Mouse (Mus musculus) embryonic facial prominence, embryonic 11.5 days (tissue): ENCODE results near the gene Luc7l3. TPM values are rescaled to one million over a fixed set of nuclear protein-coding genes. Genes with fewer than 3 reads are reported as not detected.

Source experiments
- ATAC-seq: fragments of 200-750 bp; cut with Nextera tagmentation; replicated peaks from 2 replicates; pipeline ENCODE4 v1.8.0; 2017; ENCODE audit warnings: low read depth; ENCODE audit not compliant: insufficient number of reproducible peaks, low FRiP score, low TSS enrichment
- DNase-seq: peaks from one replicate; pipeline ENCODE4 v3.0.0-alpha.2; 2015; ENCODE audit warnings: low spot score
- H3K27ac ChIP-seq: fragments of 300-500 bp; sonication (generic); replicated peaks from 2 replicates; pipeline ENCODE4 v1.5.1; 2014; ENCODE audit warnings: mild to moderate bottlenecking, low read depth, low read length, control low read depth
- H3K27me3 ChIP-seq: fragments of 300-500 bp; sonication (generic); 2 replicates; pipeline ENCODE4 v1.6.1; 2014; ENCODE audit warnings: mild to moderate bottlenecking, low read length, moderate library complexity, mixed read lengths; ENCODE audit not compliant: control insufficient read depth, insufficient read depth
- H3K36me3 ChIP-seq: fragments of 300-500 bp; sonication (generic); replicated peaks from 2 replicates; pipeline ENCODE4 v1.6.1; 2014; ENCODE audit warnings: low read depth, mild to moderate bottlenecking, low read length, moderate library complexity, mixed read lengths; ENCODE audit not compliant: control insufficient read depth, insufficient read depth
- H3K4me1 ChIP-seq: fragments of 300-500 bp; sonication (generic); 2 replicates; pipeline ENCODE4 v1.6.1; 2014; ENCODE audit warnings: low read length, mixed read lengths; ENCODE audit not compliant: control insufficient read depth, insufficient read depth
- H3K4me2 ChIP-seq: fragments of 300-500 bp; sonication (generic); 2 replicates; pipeline ENCODE4 v1.6.1; 2014; ENCODE audit warnings: low read depth, mild to moderate bottlenecking, control low read depth, low read length, moderate library complexity
- H3K4me3 ChIP-seq: fragments of 300-500 bp; sonication (generic); 2 replicates; pipeline ENCODE4 v1.5.1; 2014; ENCODE audit warnings: low read depth, low read length, control low read depth
- H3K9ac ChIP-seq: fragments of 300-500 bp; sonication (generic); replicated peaks from 2 replicates; pipeline ENCODE4 v1.6.1; 2014; ENCODE audit warnings: mild to moderate bottlenecking, control low read depth, low read length
- H3K9me3 ChIP-seq: fragments of 300-500 bp; sonication (generic); replicated peaks from 2 replicates; pipeline ENCODE4 v1.6.1; 2016; ENCODE audit warnings: mild to moderate bottlenecking, low read length, inconsistent platforms, mixed read lengths; ENCODE audit not compliant: control insufficient read depth
- WGBS: fragments of 180-500 bp; shearing (Covaris S2); extraction: QIAGEN DNeasy Blood & Tissue Kit; methylation state at CpG from one replicate; pipeline ENCODE4 v1.1.7; 2014; 5-methylcytosine and 5-hydroxymethylcytosine counted together
- polyA plus RNA-seq: library from polyadenylated mRNA; unstranded; fragments of >200 nt; fragmentation: Nextera tagmentation; extraction: Ambion mirVana; gene quantifications from 2 replicates; pipeline ENCODE4 v1.2.1, GENCODE M21; 2014

Gene Luc7l3
- polyA plus RNA-seq, 1 experiment from 2014 or later, result 126 TPM

GRCm38 (mm10) chr11:94332726-94333125, 10.9 kb upstream of the Luc7l3 start:
- 89% methylated on average over 6 of the region's 6 CpGs for WGBS
- peaks cover 4% of the 10 kb centered on the region; the same call in 1 of the 2 replicates for H3K36me3 ChIP-seq
- no peak overlapping the region for H3K27ac ChIP-seq
- H3K27me3 ChIP-seq, result no peaks in the 10 kb centered on the region
- H3K4me3 ChIP-seq, result no peak overlapping the region
- no peak overlapping the region for H3K9ac ChIP-seq
- no peak for DNase-seq
- H3K4me1 ChIP-seq, result no peaks in the 10 kb centered on the region
- H3K9me3 ChIP-seq, result no peaks in the 10 kb centered on the region
- no peak for ATAC-seq
- no peak overlapping the region for H3K4me2 ChIP-seq

DNA sequence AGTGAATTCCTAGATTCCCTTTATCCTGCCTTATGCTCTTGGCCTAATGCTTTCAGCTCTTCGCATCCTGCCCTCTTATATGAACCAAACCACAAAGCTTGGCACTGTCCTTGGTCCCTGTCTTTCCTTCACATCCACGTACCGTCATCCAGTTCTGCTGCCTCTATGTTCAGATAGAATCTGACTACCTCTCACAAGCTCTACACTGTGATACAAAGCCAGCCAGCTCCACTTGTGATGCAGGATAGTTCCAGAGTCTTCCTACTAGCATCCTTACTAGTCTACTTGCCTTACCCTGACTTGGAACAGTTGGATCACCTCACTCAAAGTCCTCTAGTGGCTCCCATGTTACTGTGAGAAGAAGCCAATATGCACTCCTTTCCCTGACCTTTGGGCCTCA, 8.4 kb upstream of the Luc7l3 start:
- Histone ChIP-seq H3K4me2 (no peak overlapping the region), H3K4me3 (no peak overlapping the region), H3K9me3 (no peaks in the 10 kb centered on the region), H3K4me1 (no peaks in the 10 kb centered on the region), H3K27me3 (no peaks in the 10 kb centered on the region), H3K36me3 (peaks cover 4% of the 10 kb centered on the region; the same call in 1 of the 2 replicates), H3K27ac (no peak overlapping the region), H3K9ac (no peak overlapping the region)
- ATAC-seq, result no peak
- WGBS, result 91% methylated on average over 3 of the region's 3 CpGs
- DNase-seq, result no peak

DNA sequence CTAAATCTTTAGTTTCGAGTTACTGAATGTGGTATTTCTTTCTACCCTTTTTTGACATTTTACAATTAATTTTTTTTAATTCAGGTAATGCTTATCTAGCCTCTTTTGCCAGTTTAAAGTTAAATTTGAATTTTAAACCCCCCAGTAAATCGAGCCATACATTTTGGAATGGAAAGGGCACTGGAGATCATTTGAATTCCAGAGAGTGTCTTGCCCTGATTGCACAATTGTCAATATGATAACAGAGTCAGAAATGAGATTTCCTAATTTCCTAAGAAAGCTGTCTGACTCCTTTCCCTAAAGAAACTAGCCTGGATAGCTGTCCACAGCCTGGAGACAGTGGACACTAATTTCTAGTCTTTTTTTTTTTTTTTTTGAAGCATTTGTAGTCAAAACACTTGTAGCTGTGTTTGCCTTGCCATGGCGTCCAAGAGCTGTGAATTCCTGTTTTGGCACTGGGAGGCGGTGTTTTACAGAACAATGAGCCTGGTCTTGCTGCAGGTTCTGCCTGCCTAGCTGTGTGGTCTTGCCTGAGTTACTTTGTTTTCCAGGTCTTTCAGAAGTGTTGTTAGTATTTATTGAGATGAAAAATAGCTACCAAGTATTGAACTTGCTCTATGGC, 7.6 kb upstream of the Luc7l3 start:
- DNase-seq (peak; percentile 65), ATAC-seq (no peak)
- no peak overlapping the region for H3K4me2 ChIP-seq
- H3K27ac ChIP-seq, result no peak overlapping the region
- H3K36me3 ChIP-seq, result peaks cover under 1% of the 10 kb centered on the region; the same call in 1 of the 2 replicates
- no peaks in the 10 kb centered on the region for H3K4me1 ChIP-seq
- whole genome bisulfite sequencing, result 53% methylated on average over 4 of the region's 4 CpGs
- no peaks in the 10 kb centered on the region for H3K9me3 ChIP-seq
- H3K4me3 ChIP-seq, result no peak overlapping the region
- no peak overlapping the region for H3K9ac ChIP-seq
- no peaks in the 10 kb centered on the region for H3K27me3 ChIP-seq

DNA sequence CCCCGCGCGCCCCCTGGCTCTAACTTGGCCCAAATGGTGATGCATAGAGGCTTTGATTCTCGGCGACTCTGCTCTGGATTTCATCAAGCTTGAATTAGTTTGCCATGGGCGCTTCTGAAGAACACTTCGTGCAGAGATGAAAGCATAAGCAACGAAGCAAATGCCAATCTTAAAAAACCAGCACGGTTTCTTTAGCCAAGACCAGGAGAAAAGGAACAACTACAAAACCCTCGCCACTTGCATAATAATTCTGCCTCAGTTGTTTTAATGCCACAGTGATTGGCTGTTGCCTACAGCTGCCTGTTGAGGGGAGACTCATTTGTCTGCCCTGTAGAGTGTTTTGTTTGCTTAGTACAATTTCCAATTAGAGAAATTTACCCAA, 6.8 kb upstream of the Luc7l3 start:
- Histone ChIP-seq H3K4me3 (peak overlapping the region; percentile 72), H3K4me1 (no peaks in the 10 kb centered on the region), H3K4me2 (peak overlapping the region; percentile 59), H3K36me3 (no peaks in the 10 kb centered on the region), H3K27me3 (no peaks in the 10 kb centered on the region), H3K9me3 (no peaks in the 10 kb centered on the region), H3K27ac (peak overlapping the region; percentile 97), H3K9ac (peak overlapping the region; percentile 93)
- no peak for ATAC-seq
- peak; percentile 76 for DNase-seq
- 1% methylated on average over 10 of the region's 10 CpGs for WGBS

DNA sequence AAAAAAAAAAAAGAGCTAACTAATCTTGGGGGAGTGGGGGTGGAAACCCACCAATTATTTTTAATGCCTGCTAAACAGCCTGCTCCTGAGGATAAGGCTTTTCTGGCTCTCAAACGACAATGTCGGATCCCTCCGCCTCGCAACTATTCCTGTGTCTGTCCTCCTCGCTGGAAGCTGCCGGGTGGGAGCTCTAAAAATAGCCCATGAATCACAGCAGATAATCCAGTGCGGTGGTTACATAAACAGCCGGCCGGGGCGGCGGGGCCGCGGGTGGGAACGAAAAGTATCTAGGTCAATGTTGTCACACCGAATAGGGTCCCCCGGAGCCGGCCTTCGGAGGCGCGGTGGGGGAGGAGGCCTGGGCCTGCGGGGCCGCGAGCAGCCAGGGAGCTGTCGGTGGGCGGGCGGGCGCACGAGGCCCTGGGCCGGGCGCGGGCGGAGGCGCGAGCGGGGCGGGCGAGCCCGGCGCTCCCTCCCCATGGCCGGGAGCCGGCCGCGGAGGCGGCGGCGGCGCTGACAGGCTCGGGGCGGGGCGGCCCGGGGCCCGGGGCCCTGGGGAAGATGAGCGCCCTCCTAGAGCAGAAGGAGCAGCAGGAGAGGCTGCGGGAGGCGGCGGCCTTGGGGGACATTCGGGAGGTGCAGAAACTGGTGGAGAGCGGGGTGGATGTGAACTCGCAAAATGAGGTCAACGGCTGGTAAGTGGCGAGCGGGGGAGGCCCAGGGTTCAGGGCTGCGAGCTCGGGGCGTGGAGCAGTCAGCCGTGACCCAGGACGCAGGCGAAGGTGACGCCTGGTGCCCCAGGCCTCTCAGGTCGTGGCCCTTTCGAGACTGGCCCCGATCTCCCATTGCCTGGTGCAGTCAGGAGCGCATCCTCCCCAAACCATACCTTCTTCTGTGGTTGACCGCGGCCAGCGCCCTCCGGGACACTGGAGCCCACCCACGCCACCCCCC, 6.2 kb upstream of the Luc7l3 start, which contains the start of gene Ankrd40:
Ankrd40 (plus strand) TSS at position 309 of the 951 bp plus-strand sequence.
- WGBS, result 1% methylated on average over 72 of the region's 78 CpGs
- peak within 1 kb of the TSS; percentile 59 for H3K4me2 ChIP-seq
- H3K36me3 ChIP-seq, result no peaks in the 10 kb centered on the region
- ATAC-seq (peak; percentile 83), DNase-seq (peak; percentile 94)
- H3K4me1 ChIP-seq, result no peaks in the 10 kb centered on the region
- H3K27me3 ChIP-seq, result no peaks in the 10 kb centered on the region
- H3K9me3 ChIP-seq, result no peaks in the 10 kb centered on the region
- peak within 1 kb of the TSS; percentile 97 for H3K27ac ChIP-seq
- H3K4me3 ChIP-seq, result peak within 1 kb of the TSS; percentile 72
- H3K9ac ChIP-seq, result peak within 1 kb of the TSS; percentile 93

- no peaks in the 10 kb centered on the region for H3K9me3 ChIP-seq
- H3K27ac ChIP-seq, result peak overlapping the region; percentile 29; the same call in 1 of the 2 replicates
- peak overlapping the region; percentile 59 for H3K4me2 ChIP-seq
- peak; percentile 35 for DNase-seq
- peak overlapping the region; percentile 72 for H3K4me3 ChIP-seq
- no peaks in the 10 kb centered on the region for H3K4me1 ChIP-seq
- 3% methylated on average over 10 of the region's 10 CpGs for WGBS
- H3K36me3 ChIP-seq, result no peaks in the 10 kb centered on the region
- ATAC-seq, result peak; percentile 66; the same call in 1 of the 2 replicates
- H3K27me3 ChIP-seq, result no peaks in the 10 kb centered on the region
- H3K9ac ChIP-seq, result peak overlapping the region; percentile 54
These were observed 5.2 kb upstream of the Luc7l3 start for GRCm38 (mm10) chr11:94326961-94327411.

DNA sequence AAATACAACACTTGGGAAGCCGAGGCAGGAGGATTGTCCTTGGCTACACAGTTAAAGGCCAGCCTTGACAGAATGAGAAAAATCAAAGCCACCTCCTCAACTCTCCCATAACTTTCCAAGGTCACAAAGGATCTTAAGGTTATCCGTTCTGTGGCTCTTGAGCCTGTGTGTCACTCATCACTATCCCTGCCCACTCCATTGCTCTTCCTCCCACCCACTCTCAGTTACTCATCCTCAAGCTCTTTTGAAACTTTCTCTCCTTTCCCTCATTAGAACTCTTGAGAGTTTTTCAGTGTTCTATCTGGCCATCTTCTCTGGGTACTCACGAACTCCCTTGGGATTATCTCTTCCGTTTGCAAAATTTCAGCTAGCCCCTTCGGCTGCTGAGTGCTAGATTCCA, 2.8 kb upstream of the Luc7l3 start:
- no peaks in the 10 kb centered on the region for H3K4me1 ChIP-seq
- no peaks in the 10 kb centered on the region for H3K27me3 ChIP-seq
- DNase-seq (no peak), ATAC-seq (no peak)
- no peak overlapping the region for H3K27ac ChIP-seq
- no peaks in the 10 kb centered on the region for H3K9me3 ChIP-seq
- H3K36me3 ChIP-seq, result no peaks in the 10 kb centered on the region
- H3K4me2 ChIP-seq, result no peak overlapping the region
- H3K4me3 ChIP-seq, result no peak overlapping the region
- H3K9ac ChIP-seq, result no peak overlapping the region
- WGBS, result 83% methylated on average over 5 of the region's 5 CpGs
